Mouse (Mus musculus): Measurements from ENCODE around the gene St6galnac3.

- TF ChIP-seq CTCF (IDR thresholded peaks at IDR 0.05; ENCODE audit: extremely low read depth, insufficient read depth, low read length): peak; percentile 24; the same call in 1 of the 2 replicates
- no peak for TF ChIP-seq POLR2A (IDR thresholded peaks at IDR 0.05; ENCODE audit: extremely low read depth, insufficient read depth, low read length)
Observed at GRCm38 (mm10) chr3:153248029-153248428, 476.9 kb downstream of the St6galnac3 start.
